Mouse (Mus musculus): Measurements from ENCODE around the gene Wtap.
"Not testable (repeated sequence)": the region's sequence is repeated elsewhere in the genome, so short reads cannot be mapped to it uniquely, and the experiment has no call there.

Gene Wtap

DNA sequence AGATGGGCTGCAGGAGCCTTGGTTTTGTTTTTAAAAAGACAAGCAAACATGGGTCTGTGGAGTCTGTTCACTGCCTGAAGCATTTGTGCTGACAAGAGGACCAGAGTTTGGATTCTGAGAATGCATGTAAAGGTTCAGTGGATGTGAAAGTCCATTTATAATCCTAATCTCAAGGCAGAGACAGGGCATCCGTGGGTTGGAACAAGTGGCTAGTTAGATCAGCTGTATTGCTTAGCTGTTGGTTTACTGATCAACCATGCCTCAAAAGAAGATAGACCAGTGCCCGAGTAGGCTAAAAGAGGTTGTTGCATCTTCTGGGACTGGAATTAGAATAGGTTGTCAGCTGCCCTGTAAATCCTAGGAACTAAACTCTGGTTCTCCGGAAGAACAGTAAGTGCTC lies 30.5 kb downstream of the Wtap start:
- in situ Hi-C loops (cut with MboI) = no loop called here

DNA sequence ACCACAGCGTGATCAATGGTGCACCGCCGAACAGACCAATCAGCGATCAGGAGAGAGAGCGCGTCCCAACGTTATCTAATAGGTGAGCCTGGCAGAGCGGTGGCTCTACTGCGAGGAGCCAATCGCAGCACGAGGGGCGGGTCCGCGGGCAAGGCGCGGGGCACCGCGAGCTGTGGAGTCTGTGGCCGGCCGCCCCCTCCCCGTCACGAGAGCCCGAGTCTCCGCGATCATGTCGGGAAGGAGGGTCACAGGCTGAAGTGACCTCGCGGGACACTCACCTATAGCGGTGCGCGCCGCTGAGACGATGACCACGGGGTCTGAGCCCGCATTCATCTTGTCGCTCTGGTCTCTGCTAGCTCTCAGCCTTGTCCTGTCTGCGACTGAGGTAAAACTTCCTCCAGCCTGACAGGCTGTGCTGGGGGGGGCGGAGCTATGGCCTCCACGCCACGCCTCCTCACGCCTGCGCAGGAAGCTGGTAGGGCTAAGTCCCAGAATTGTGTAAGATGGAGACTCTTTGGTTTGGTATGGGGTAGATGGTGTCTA lies 33.6 kb downstream of the Wtap start, which contains the start of gene Acat2:
TSS of gene Acat2 (minus strand) at position 417 of the 543 bp plus-strand sequence.
- in situ Hi-C loops (cut with MboI) = no loop called here

DNA sequence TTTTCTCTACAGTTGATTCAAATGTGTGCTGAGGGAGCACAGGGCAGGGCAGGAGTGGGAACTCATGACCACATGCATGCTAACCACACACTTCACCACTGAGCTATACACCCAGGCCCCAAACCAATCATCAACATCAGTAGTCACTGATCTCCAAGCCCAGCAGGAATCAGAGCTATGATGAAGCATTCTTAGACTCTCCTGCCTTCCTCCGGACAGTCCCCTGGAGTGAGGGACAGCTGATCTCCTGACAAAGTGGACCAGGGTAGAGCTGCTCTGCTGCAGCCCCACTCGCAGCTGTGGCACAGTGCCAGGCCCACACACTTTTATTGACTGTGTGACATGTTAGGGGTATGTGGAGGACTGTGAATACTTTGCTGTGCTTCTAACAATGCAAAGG lies 34.6 kb downstream of the Wtap start:
- in situ Hi-C loops (cut with MboI) = not testable (repeated sequence)

DNA sequence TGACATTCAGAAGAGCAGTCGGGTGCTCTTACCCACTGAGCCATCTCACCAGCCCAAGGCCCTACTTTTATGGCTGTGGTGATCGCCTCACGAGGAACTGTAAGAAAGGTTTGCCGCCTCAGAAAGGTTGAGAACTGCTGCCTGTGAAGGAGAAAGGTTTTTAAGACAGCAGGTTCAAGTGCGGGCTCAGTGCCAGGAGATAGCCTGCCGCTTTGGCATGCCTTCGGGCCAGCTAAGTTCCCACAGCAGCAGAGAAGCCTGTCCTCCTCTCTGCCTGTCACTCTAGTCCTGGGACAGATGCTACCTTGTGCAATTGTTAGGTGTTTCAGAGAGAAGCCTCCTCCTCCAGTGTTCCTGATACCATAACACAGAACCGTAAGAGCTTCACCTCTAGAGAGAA lies 37.3 kb downstream of the Wtap start:
- in situ Hi-C loops (cut with MboI) = no loop called here

DNA sequence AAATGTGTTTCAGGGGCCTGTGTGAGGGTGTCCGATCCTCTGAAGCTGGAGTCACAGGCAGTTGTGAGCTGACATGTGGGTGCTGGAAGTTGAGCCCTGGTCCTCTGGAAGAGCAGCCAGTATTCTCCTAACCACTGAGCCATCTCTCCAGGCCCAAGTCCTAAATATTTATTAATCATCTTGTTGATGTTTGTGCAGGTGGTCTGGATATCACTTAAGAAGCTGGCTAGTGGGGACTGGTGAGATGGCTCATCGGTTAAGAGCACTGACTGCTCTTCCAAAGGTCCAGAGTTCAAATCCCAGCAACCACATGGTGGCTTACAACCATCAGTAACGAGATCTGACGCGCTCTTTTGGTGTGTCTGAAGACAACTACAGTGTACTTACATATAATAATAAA lies 44.3 kb downstream of the Wtap start:
- in situ Hi-C loops (cut with MboI) = no loop called here

DNA sequence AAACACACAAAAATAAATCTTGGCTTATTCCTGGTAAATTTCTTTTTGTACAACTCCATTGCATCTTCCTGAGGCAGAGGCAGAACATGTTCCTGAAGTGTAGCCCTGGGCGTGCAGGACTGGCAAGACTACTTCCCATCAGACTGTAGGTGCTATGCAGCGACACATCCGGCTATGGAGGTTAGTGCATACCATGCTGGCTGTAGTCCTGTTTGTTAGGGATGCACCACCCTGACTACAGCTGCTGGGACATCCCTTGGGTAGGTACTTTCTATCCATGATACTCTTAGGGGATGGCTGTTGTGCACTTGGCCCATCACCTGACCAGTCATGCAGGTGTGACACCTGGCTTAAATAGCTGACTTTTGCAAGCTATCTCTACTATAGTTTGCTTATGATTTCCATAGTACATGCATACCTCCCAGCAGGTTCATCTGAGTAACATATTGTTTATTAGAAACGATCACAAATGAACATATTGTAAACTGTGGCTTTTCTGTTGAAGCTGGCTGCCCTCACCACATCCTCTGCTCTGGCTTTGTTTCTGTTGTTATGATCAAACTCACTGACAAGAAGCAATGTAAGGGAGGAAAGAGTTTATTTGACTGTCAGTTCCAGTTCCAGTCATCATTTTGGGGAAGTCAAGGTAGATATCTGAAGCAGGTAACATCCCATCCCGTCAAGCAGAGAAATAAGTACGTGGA lies 51.4 kb downstream of the Wtap start:
- in situ Hi-C loops (cut with MboI) = no loop called here

DNA sequence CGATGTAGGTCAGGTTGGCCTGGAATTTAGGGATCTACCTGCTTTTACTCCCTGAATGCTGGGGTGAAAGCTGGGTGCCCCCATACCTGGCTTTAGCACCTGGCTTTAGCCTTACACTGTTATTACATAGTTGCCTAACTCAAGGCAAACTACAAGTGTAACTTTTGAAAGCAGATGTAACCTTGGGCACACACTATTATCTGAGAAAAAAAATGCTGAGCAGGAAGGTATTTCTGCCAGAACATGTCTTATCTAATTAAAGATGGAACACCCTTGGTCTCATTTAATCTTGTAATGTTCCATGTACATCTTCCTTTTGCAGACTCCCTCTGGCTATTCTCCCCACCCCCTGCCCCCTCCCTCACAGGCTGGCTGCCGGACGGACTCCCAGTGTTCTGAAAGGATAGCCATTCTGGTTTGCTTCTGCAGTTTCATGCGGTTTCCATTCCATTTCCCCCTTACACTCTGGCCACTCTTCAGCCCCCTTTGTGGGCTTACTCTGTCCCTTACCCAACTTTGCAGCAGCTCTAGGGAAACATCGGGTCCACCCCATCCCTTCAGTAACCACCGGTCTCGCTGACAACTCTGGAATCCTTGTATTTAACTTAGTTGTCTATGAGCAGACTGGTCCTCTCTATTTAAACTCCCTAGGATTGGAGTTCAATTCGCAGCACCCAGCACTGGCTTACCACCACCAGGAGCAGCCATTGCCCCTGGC lies 52.3 kb downstream of the Wtap start:
- in situ Hi-C loops (cut with MboI) = no loop called here

DNA sequence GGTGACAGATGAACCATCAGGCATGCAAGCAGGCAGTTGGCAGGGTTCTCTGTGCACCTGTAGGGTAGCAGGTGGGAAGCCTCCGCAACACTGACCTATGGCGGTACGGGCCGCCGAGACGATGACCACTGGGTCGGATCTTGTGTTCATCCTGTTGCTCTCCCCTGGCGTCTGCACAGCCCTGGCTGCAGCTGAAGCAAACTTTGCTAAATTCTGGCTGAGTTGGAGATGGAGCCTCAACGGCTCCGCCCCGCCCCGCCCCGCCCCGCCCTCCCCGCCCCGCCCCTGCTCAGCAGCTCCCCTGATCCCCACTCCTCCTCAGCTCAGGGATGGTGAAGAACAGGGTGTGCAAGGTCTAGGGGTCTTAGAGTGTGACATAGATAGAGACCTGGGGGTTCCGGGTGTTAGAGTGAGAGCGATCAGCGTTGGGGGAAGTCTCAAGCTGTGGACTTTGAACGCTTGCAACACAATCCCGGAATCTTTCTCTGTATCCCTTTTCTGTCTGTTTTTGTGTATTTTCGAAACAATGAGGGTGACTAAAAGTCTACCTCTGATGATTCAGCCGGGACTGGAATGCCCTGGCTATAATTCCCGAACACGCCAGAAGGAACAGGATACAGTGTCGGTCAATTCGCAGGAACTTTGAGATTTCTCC lies 53.7 kb downstream of the Wtap start, which contains the start of gene Acat3:
TSS of gene Acat3 (minus strand) at position 450 of the 655 bp plus-strand sequence.
- in situ Hi-C loops (cut with MboI) = no loop called here

DNA sequence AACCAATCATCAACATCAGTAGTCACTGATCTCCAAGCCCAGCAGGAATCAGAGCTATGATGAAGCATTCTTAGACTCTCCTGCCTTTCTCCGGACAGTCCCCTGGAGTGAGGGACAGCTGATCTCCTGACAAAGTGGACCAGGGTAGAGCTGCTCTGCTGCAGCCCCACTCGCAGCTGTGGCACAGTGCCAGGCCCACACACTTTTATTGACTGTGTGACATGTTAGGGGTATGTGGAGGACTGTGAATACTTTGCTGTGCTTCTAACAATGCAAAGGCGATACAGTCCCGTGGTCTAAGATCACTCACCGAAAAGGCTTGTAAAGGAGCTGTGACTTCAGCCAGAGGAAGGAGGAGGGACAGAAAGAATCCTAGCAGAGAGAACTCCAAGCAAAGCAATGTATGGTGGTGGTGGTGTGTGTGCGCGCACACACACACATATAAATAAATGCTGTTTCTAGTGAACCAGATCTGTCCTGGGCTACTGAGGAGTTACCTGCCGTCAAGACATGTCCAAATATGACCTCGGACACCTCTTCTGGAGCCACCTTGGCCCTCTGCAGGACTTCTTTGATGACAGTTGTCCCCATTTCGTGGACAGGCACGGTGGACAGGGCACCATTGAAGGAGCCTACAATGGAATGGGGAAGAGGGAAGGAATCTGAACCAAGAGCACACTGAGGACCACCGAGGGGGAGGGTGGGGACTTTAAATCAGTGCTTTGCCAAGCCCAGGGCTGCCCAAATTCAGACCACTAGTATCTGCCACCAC lies 54.4 kb downstream of the Wtap start:
- in situ Hi-C loops (cut with MboI) = not testable (repeated sequence)

DNA sequence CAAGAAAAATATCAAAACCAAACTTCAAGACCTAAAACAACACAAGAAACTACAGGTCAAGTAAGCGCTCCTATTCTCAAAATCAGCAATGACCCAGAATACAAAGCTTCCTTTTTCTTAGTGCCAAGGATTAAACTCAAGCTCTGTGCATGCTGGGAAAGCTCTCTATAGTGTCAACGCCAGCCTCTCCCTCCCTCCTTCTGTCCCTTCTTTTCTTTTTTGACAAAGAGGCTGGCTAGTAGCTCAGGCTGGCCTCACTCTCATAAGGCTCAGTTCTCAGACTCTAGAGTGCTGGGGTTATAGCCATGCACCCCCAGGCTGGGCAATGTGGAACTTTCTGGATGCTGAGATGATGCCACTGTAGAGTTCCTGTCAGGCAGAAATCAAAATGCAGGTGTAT lies 55.9 kb downstream of the Wtap start:
- in situ Hi-C loops (cut with MboI) = no loop called here

DNA sequence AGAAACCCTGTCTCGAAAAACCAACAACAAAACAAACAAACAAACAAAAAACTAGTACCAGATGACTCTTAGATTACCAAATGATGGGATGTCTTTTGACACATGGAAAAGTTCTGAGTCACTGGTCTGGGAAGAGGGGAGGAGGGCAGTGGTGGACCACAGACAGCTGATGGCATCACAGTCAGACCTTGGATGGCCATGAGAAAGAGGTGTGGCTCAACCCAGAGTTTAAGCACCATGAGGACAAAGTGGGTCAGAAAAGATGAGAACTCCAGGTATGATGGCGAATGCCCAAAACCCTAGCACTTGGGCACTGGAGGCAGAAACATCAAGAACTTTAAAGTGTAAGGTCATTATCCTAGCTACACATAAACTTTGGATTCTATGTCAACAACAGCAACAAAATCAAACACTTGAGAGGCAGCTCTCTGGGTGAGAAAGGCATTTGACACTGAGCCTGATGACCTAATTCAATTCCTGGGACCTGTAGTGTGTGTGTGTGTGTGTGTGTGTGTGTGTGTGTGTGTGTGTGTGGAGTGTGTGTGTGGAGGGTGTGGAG lies 56.5 kb downstream of the Wtap start:
- in situ Hi-C loops (cut with MboI) = no loop called here

DNA sequence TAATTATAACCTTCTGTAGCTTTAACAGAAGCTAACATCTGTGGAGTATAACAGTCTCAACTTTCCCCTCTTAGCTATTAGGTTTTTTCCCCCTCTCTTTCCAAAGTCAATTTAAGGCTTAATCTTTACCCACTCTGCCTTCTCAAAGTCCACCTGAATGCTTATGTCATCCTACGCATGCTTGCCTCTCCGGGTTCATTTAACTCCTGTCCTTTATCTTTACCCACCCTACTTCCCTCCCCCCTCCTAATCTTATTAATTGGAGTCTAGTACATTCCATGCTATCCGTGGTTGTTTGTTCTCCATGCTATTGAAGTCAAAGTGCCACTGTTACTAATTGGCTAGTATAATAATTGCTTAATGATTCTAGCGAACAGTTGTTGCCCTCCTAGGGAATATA lies 58.2 kb downstream of the Wtap start:
- in situ Hi-C loops (cut with MboI) = no loop called here

DNA sequence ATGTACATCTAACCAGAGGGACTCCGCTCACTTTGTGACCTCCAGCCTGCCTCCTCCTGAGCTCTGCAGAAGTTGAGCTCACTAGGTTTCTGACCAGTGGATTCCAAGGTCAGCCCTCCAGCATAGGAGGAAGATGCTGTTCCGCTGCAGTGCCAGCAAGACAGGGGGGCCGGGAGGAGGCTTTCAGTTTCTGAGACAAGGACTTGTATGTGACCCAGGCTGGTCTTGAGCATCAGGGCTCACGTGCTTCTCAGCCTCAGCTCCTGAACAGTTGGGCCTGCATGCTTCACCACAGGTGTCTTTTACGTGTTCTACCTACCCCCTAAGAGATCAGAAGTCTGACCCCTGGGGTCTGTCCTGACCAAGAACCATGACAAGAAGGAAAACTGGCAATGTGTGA lies 62.4 kb downstream of the Wtap start:
- in situ Hi-C loops (cut with MboI) = not testable (repeated sequence)

DNA sequence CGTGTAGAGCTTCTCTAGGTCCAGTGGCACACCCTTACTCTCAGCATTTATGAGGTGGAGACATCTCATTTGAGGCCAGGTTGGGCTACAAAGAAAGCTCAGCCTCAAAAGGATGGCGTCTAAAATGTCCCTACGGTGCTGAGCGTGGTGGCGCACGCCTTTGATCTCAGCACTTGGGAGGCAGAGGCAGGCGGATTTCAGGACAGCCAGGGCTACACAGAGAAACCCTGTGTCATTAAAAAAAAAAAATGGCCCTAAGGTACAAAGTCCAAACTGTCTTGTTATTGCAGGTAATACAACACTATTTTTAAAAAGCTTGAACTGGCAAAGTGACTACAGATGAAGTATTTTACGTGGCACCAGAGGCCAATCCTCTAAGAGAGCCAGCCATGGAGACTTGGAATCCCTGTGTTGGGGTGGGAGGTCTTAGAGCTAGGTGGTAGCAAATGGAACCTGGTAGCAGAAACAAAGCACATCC lies 68.2 kb downstream of the Wtap start:
- in situ Hi-C loops (cut with MboI) = no loop called here

DNA sequence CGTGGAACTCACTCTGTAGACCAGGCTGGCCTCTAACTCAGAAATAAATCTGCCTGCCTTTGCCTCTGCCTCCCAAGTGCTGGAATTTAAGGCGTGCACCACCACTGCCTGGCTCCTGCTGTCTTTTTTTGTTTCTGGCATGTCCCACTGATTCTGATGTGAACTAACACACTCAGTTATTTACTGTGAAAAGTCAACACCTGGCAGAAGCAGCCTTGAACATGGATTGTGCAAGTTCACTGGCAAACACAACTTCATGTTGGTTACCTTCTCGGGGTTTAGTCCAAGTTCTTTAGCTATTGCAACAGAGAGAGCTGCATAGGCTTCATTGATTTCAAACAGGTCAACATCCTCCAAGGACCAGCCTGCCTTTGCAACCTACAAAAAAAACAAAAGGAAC lies 69.0 kb downstream of the Wtap start:
- in situ Hi-C loops (cut with MboI) = no loop called here

DNA sequence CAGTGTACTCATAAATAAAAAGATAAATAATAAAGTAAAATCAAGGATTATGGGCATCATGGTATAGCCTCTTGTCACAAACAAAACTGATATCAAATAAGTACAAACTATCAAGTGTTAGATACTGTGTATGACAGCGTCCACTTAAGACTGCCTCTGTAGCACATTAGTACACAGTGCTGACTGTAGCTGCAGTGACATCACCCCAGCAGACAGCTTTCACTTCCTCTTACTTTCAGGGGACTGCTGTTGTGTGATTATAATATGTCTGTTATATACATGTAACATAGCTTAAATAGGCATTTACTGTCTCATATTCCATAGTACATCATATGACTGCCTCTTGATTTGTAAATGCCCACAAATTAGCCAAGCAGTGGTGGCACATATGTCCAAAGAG lies 72.9 kb downstream of the Wtap start:
- in situ Hi-C loops (cut with MboI) = no loop called here

All from mature B cell (primary cell).